Mouse (Mus musculus) lung, postnatal 0 days (tissue): ENCODE results near the gene BC034090.

ENCODE experiments used
- CTCF ChIP-seq: IDR thresholded peaks from 2 replicates; pipeline ENCODE4 v1.5.1; 2016; ENCODE audit warnings: antibody characterized with exemption, mild to moderate bottlenecking
- EP300 ChIP-seq: IDR thresholded peaks from 2 replicates; pipeline ENCODE4 v1.6.1; 2016; ENCODE audit warnings: antibody characterized with exemption, mild to moderate bottlenecking, control low read depth

DNA sequence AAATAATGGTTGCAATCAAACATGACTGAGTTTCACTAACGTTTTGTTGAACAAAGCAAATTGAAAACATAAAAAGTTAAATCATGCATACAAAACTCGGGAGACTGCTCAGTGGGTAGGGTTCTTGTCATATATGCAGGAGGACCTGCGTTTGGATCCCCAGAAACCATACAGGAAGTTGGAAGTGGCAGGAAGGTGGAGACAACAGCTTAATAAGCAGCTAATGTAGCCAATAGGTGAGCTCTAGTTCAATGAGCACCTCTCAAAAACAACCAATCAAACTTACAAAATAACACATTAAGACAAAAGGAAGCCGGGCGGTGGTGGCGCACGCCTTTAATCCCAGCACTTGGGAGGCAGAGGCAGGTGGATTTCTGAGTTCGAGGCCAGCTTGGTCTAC is 10.1 kb upstream of the BC034090 start:
- no peak for TF ChIP-seq CTCF
- no peak for TF ChIP-seq EP300
